Mouse (Mus musculus): ENCODE measurements at regions not wholly inside any gene's neighbourhood (a gene's known extent, or its start where the extent isn't known, plus 50 kb on each side); places are given as distances from the start of the nearest gene placed in this dataset.

GRCm38 (mm10) chr3:118418981-118419380 lies 142.9 kb upstream of the Dpyd start:
- no peak for ATAC-seq (replicated peaks in 1 of 2; ENCODE audit: insufficient read depth in 1 of 2, low FRiP score in 2 of 2, low TSS enrichment in 1 of 2, low read depth in 1 of 2, poor library complexity in 2 of 2, severe bottlenecking in 2 of 2)

GRCm38 (mm10) chr3:118421701-118422100 lies 140.2 kb upstream of the Dpyd start:
- no peak for ATAC-seq (replicated peaks in 1 of 2; ENCODE audit: insufficient read depth in 1 of 2, low FRiP score in 2 of 2, low TSS enrichment in 1 of 2, low read depth in 1 of 2, poor library complexity in 2 of 2, severe bottlenecking in 2 of 2)

- ATAC-seq (replicated peaks in 1 of 2; ENCODE audit: insufficient read depth in 1 of 2, low FRiP score in 2 of 2, low TSS enrichment in 1 of 2, low read depth in 1 of 2, poor library complexity in 2 of 2, severe bottlenecking in 2 of 2) = no peak; a peak in 1 of 4 replicates
Observed at GRCm38 (mm10) chr3:118425748-118426147, 136.2 kb upstream of the Dpyd start.

- ATAC-seq (replicated peaks in 1 of 2; ENCODE audit: insufficient read depth in 1 of 2, low FRiP score in 2 of 2, low TSS enrichment in 1 of 2, low read depth in 1 of 2, poor library complexity in 2 of 2, severe bottlenecking in 2 of 2) = peak; percentile 40 to 60; a peak in 2 of 4 replicates
Observed at GRCm38 (mm10) chr3:118428523-118428922, 133.4 kb upstream of the Dpyd start.

- no peak for ATAC-seq (replicated peaks in 1 of 2; ENCODE audit: insufficient read depth in 1 of 2, low FRiP score in 2 of 2, low TSS enrichment in 1 of 2, low read depth in 1 of 2, poor library complexity in 2 of 2, severe bottlenecking in 2 of 2)
Observed at GRCm38 (mm10) chr3:118429825-118430630, 131.9 kb upstream of the Dpyd start.

GRCm38 (mm10) chr3:118430631-118430906 lies 131.4 kb upstream of the Dpyd start:
- no peak for ATAC-seq (replicated peaks in 1 of 2; ENCODE audit: insufficient read depth in 1 of 2, low FRiP score in 2 of 2, low TSS enrichment in 1 of 2, low read depth in 1 of 2, poor library complexity in 2 of 2, severe bottlenecking in 2 of 2)

- peak; percentile 78 to 87 for ATAC-seq (replicated peaks in 1 of 2; ENCODE audit: insufficient read depth in 1 of 2, low FRiP score in 2 of 2, low TSS enrichment in 1 of 2, low read depth in 1 of 2, poor library complexity in 2 of 2, severe bottlenecking in 2 of 2)
Observed at GRCm38 (mm10) chr3:118431031-118431723, 130.8 kb upstream of the Dpyd start.

- no peak for ATAC-seq (replicated peaks in 1 of 2; ENCODE audit: insufficient read depth in 1 of 2, low FRiP score in 2 of 2, low TSS enrichment in 1 of 2, low read depth in 1 of 2, poor library complexity in 2 of 2, severe bottlenecking in 2 of 2)
Observed at GRCm38 (mm10) chr3:118433441-118434021, 128.4 kb upstream of the Dpyd start.

- ATAC-seq (replicated peaks in 1 of 2; ENCODE audit: insufficient read depth in 1 of 2, low FRiP score in 2 of 2, low TSS enrichment in 1 of 2, low read depth in 1 of 2, poor library complexity in 2 of 2, severe bottlenecking in 2 of 2) = no peak
Observed at GRCm38 (mm10) chr3:118434311-118434710, 127.6 kb upstream of the Dpyd start.

GRCm38 (mm10) chr3:118434847-118435246 lies 127.1 kb upstream of the Dpyd start:
- no peak for ATAC-seq (replicated peaks in 1 of 2; ENCODE audit: insufficient read depth in 1 of 2, low FRiP score in 2 of 2, low TSS enrichment in 1 of 2, low read depth in 1 of 2, poor library complexity in 2 of 2, severe bottlenecking in 2 of 2)

- no peak for ATAC-seq (replicated peaks in 1 of 2; ENCODE audit: insufficient read depth in 1 of 2, low FRiP score in 2 of 2, low TSS enrichment in 1 of 2, low read depth in 1 of 2, poor library complexity in 2 of 2, severe bottlenecking in 2 of 2)
Observed at GRCm38 (mm10) chr3:118435248-118435647, 126.7 kb upstream of the Dpyd start.

GRCm38 (mm10) chr3:118443742-118444332 lies 118.1 kb upstream of the Dpyd start:
- no peak for ATAC-seq (replicated peaks in 1 of 2; ENCODE audit: insufficient read depth in 1 of 2, low FRiP score in 2 of 2, low TSS enrichment in 1 of 2, low read depth in 1 of 2, poor library complexity in 2 of 2, severe bottlenecking in 2 of 2)

GRCm38 (mm10) chr3:118445360-118445759 lies 116.6 kb upstream of the Dpyd start:
- ATAC-seq (replicated peaks in 1 of 2; ENCODE audit: insufficient read depth in 1 of 2, low FRiP score in 2 of 2, low TSS enrichment in 1 of 2, low read depth in 1 of 2, poor library complexity in 2 of 2, severe bottlenecking in 2 of 2) = no peak

- ATAC-seq (replicated peaks in 1 of 2; ENCODE audit: insufficient read depth in 1 of 2, low FRiP score in 2 of 2, low TSS enrichment in 1 of 2, low read depth in 1 of 2, poor library complexity in 2 of 2, severe bottlenecking in 2 of 2) = no peak
Observed at GRCm38 (mm10) chr3:118459636-118460035, 102.3 kb upstream of the Dpyd start.

GRCm38 (mm10) chr3:118465611-118466010 lies 96.3 kb upstream of the Dpyd start:
- ATAC-seq (replicated peaks in 1 of 2; ENCODE audit: insufficient read depth in 1 of 2, low FRiP score in 2 of 2, low TSS enrichment in 1 of 2, low read depth in 1 of 2, poor library complexity in 2 of 2, severe bottlenecking in 2 of 2) = no peak

- ATAC-seq (replicated peaks in 1 of 2; ENCODE audit: insufficient read depth in 1 of 2, low FRiP score in 2 of 2, low TSS enrichment in 1 of 2, low read depth in 1 of 2, poor library complexity in 2 of 2, severe bottlenecking in 2 of 2) = no peak
Observed at GRCm38 (mm10) chr3:118472215-118472799, 89.6 kb upstream of the Dpyd start.

GRCm38 (mm10) chr3:118478065-118478464 lies 83.9 kb upstream of the Dpyd start:
- no peak for ATAC-seq (replicated peaks in 1 of 2; ENCODE audit: insufficient read depth in 1 of 2, low FRiP score in 2 of 2, low TSS enrichment in 1 of 2, low read depth in 1 of 2, poor library complexity in 2 of 2, severe bottlenecking in 2 of 2)

All from hematopoietic stem cell, adult 5-6 weeks (primary cell).